Mouse (Mus musculus) lung, embryonic 16.5 days (tissue): ENCODE measurements around the gene Tcaf3. TPM values are rescaled to one million over a fixed set of nuclear protein-coding genes. Genes with fewer than 3 reads are reported as not detected.

Experiments used
- polyA plus RNA-seq: library from polyadenylated mRNA; unstranded; fragments of >200 nt; fragmentation: Nextera tagmentation; extraction: Ambion mirVana; gene quantifications from 2 replicates; pipeline ENCODE4 v1.2.1, GENCODE M21; 2015

The Tcaf3 gene
- polyA plus RNA-seq, 1 experiment from 2014 or later, result not detected

Other genes with a start within 250 kb of the Tcaf3 start
- 188 and 203 TPM in 2 replicates for gene Zyx, start 248.1 kb downstream of the Tcaf3 start, polyA plus RNA-seq
- gene Epha1, start 224.4 kb downstream of the Tcaf3 start, polyA plus RNA-seq, result 18.5 and 18.8 TPM in 2 replicates
- gene Tas2r143, start 197.5 kb downstream of the Tcaf3 start, polyA plus RNA-seq, result not detected in 2 replicates
- gene Tas2r135, start 192.3 kb downstream of the Tcaf3 start, polyA plus RNA-seq, result not detected in 2 replicates
- not detected in 2 replicates for gene Tas2r126, start 163.2 kb downstream of the Tcaf3 start, polyA plus RNA-seq
- gene Olfr458, start 132.5 kb downstream of the Tcaf3 start, polyA plus RNA-seq, result not detected in 2 replicates
- 0.04 TPM in 1 of 2 replicates, not detected in the other for gene Olfr457, start 121.4 kb downstream of the Tcaf3 start, polyA plus RNA-seq
- gene Olfr456, start 110.5 kb downstream of the Tcaf3 start, polyA plus RNA-seq, result 0.19 TPM in 1 of 2 replicates, not detected in the other
- not detected in 2 replicates for gene Olfr455, start 50.1 kb downstream of the Tcaf3 start, polyA plus RNA-seq
- gene Tcaf2, start 47.6 kb upstream of the Tcaf3 start, polyA plus RNA-seq, result 9.1 and 9.7 TPM in 2 replicates
- gene Tcaf1, start 112.4 kb upstream of the Tcaf3 start, polyA plus RNA-seq, result 69.4 and 72.2 TPM in 2 replicates
- not detected in 2 replicates for gene Olfr453, start 141.7 kb upstream of the Tcaf3 start, polyA plus RNA-seq
- gene Olfr38, start 158.7 kb upstream of the Tcaf3 start, polyA plus RNA-seq, result not detected in 2 replicates
- not detected in 2 replicates for gene Olfr452, start 187.4 kb upstream of the Tcaf3 start, polyA plus RNA-seq
- gene Olfr450, start 214.2 kb upstream of the Tcaf3 start, polyA plus RNA-seq, result not detected in 2 replicates
- gene Olfr449, start 236.7 kb upstream of the Tcaf3 start, polyA plus RNA-seq, result not detected in 2 replicates